Comparison of ENCODE assay signal across 8 mouse cellular contexts in genomic region chr11:82889524-82890341, GRCm38 (mm10). TPM values are rescaled to one million over a fixed set of nuclear protein-coding genes. Genes with fewer than 3 reads are reported as not detected.
DNase-seq lines count a peak whose midpoint lies in the region; ATAC-seq and TF ChIP-seq lines count a peak whose summit lies in the region.

No protein-coding gene starts in this region.

- peak; percentile 92 for DNase-seq in heart, adult 11 months
- DNase-seq in heart, adult 9 months (ENCODE audit: low spot score in 2 of 2), result no peak
- DNase-seq in hindbrain, embryonic 10.5 days (ENCODE audit: low spot score), result peak; percentile 41
- DNase-seq in layer of hippocampus, adult 18-20 months (ENCODE audit: low spot score in 2 of 2), result no peak

- H3K36me3 ChIP-seq in E14TG2a.4 (ENCODE audit: insufficient read depth, low read length) (no peaks in the 10 kb centered on the region), myocyte (ENCODE audit: control insufficient read depth, insufficient read depth) (no peaks in the 10 kb centered on the region)
- 0 out of 2 replicates have a peak, but pooled peaks cover 3% of the 10 kb centered on the region for H3K36me3 ChIP-seq in hindbrain, embryonic 10.5 days
- 0 out of 2 replicates have a peak, but pooled peaks cover 6% of the 10 kb centered on the region for H3K36me3 ChIP-seq in limb, embryonic 15.5 days

- H3K4me2 ChIP-seq in limb, embryonic 15.5 days, result peak overlapping the region; percentile 85
- peak overlapping the region; percentile 92 for H3K4me2 ChIP-seq in myocyte (ENCODE audit: low read depth)

- WGBS in hindbrain, embryonic 10.5 days, result 9% methylated on average over 31 of the region's 31 CpGs
- 7% methylated on average over 31 of the region's 31 CpGs for WGBS in limb, embryonic 15.5 days

- no peak for TF ChIP-seq POLR2A in myocyte (IDR thresholded peaks at IDR 0.05; ENCODE audit: insufficient read length, low read depth)

- no peaks in the 10 kb centered on the region for H3K27me3 ChIP-seq in E14TG2a.4 (ENCODE audit: insufficient read depth, low read length)
- peaks cover 12% of the 10 kb centered on the region; the same call in 1 of the 2 replicates for H3K27me3 ChIP-seq in hindbrain, embryonic 10.5 days (ENCODE audit: insufficient read depth, poor library complexity, severe bottlenecking)
- H3K27me3 ChIP-seq in limb, embryonic 15.5 days, result peaks cover 14% of the 10 kb centered on the region
- no peaks in the 10 kb centered on the region for H3K27me3 ChIP-seq in myocyte (ENCODE audit: control insufficient read depth, insufficient read depth, insufficient read length)

- no peaks in the 10 kb centered on the region for H3K9me3 ChIP-seq in E14TG2a.4 (ENCODE audit: low read length)
- H3K9me3 ChIP-seq in hindbrain, embryonic 10.5 days, result no peaks in the 10 kb centered on the region
- no peaks in the 10 kb centered on the region for H3K9me3 ChIP-seq in limb, embryonic 15.5 days

- peak overlapping the region; percentile 61 for H3K9ac ChIP-seq in limb, embryonic 15.5 days

- TF ChIP-seq CTCF in E14TG2a.4 (conservative IDR thresholded peaks at IDR 0.05; ENCODE audit: low read length), result no peak

- peak overlapping the region; percentile 87 for H3K27ac ChIP-seq in hindbrain, embryonic 10.5 days
- peak overlapping the region; percentile 67 for H3K27ac ChIP-seq in limb, embryonic 15.5 days

- H3K4me3 ChIP-seq in E14TG2a.4 (replicated peaks; ENCODE audit: low read length) (peak overlapping the region; percentile 86), myocyte (peak overlapping the region; percentile 43)
- peak overlapping the region; percentile 71 for H3K4me3 ChIP-seq in hindbrain, embryonic 10.5 days
- H3K4me3 ChIP-seq in limb, embryonic 15.5 days, result peak overlapping the region; percentile 66

- peak; percentile 28 for ATAC-seq in common myeloid progenitor, adult 5-6 weeks (replicated peaks; ENCODE audit: low read depth, poor library complexity, severe bottlenecking)
- 0 out of 2 replicates have a peak, but pooled peaks have one; percentile 30 for ATAC-seq in limb, embryonic 15.5 days (ENCODE audit: insufficient number of reproducible peaks, low FRiP score, low TSS enrichment, low read depth)

- H3K4me1 ChIP-seq in E14TG2a.4 (replicated peaks; ENCODE audit: low read depth, low read length), result peaks cover 50% of the 10 kb centered on the region
- H3K4me1 ChIP-seq in hindbrain, embryonic 10.5 days (replicated peaks), result peaks cover 22% of the 10 kb centered on the region
- H3K4me1 ChIP-seq in limb, embryonic 15.5 days, result peaks cover 18% of the 10 kb centered on the region

- no peaks in the 10 kb centered on the region for H3K79me2 ChIP-seq in myocyte (ENCODE audit: control insufficient read depth, insufficient read depth)

- H3ac ChIP-seq in myocyte (ENCODE audit: control insufficient read depth, insufficient read length), result peak overlapping the region; percentile 36

TF ChIP-seq in myocyte, 11 proteins besides CTCF, POLR2A, EP300 and RAD21:
- peak in 1 of 3 experiments; percentile 3 for TF ChIP-seq MYOG (IDR thresholded peaks at IDR 0.05; ENCODE audit: control insufficient read depth in 1 of 3, insufficient read depth in 1 of 3, insufficient read length in 2 of 3, low read depth in 2 of 3)
- TF ChIP-seq CEBPB (IDR thresholded peaks at IDR 0.05; ENCODE audit: insufficient read depth, poor library complexity, severe bottlenecking), result no peak

RNA-seq across cellular contexts. Expression of gene Rad51d, which starts 0.7 kb away (rescaled TPM):
- 15.7 and 16.0 TPM in 2 replicates for total RNA-seq in common myeloid progenitor, adult 5-6 weeks (2017)
- polyA plus RNA-seq in hindbrain, embryonic 10.5 days (2016; fragmentation: Nextera tagmentation; extraction: Ambion mirVana), result 15.1 and 17.3 TPM in 2 replicates
- 12.7 and 15.4 TPM in 2 replicates for polyA plus RNA-seq in limb, embryonic 15.5 days (2015; fragmentation: Nextera tagmentation; extraction: Ambion mirVana)
- 9.1 TPM for polyA plus RNA-seq in myocyte (2012; fragmentation: generic; extraction: Trizol)
- 10 to 100 TPM; 14.7 to 18.0 TPM for total RNA-seq in layer of hippocampus, adult 18-20 months (2021)

RNA-seq across cellular contexts. Expression of gene Fndc8, which starts 2.2 kb away (rescaled TPM):
- total RNA-seq in common myeloid progenitor, adult 5-6 weeks (2017), result not detected in 2 replicates
- 0.19 and 0.31 TPM in 2 replicates for polyA plus RNA-seq in hindbrain, embryonic 10.5 days (2016; fragmentation: Nextera tagmentation; extraction: Ambion mirVana)
- 0.12 and 0.37 TPM in 2 replicates for polyA plus RNA-seq in limb, embryonic 15.5 days (2015; fragmentation: Nextera tagmentation; extraction: Ambion mirVana)
- 0.04 TPM for polyA plus RNA-seq in myocyte (2012; fragmentation: generic; extraction: Trizol)
- total RNA-seq in layer of hippocampus, adult 18-20 months (2021), result not detected

RNA-seq across cellular contexts. Expression of gene Nle1, which starts 18.5 kb away (rescaled TPM):
- 18.5 and 23.2 TPM in 2 replicates for total RNA-seq in common myeloid progenitor, adult 5-6 weeks (2017)
- polyA plus RNA-seq in hindbrain, embryonic 10.5 days (2016; fragmentation: Nextera tagmentation; extraction: Ambion mirVana), result 37.0 and 41.3 TPM in 2 replicates
- polyA plus RNA-seq in limb, embryonic 15.5 days (2015; fragmentation: Nextera tagmentation; extraction: Ambion mirVana), result 31.6 and 32.4 TPM in 2 replicates
- 33.7 TPM for polyA plus RNA-seq in myocyte (2012; fragmentation: generic; extraction: Trizol)
- 10 to 100 TPM; 33.6 to 37.6 TPM for total RNA-seq in layer of hippocampus, adult 18-20 months (2021)

RNA-seq across cellular contexts. Expression of gene Rffl, which starts 18.7 kb away (rescaled TPM):
- 12.5 and 14.4 TPM in 2 replicates for total RNA-seq in common myeloid progenitor, adult 5-6 weeks (2017)
- 7.4 and 11.0 TPM in 2 replicates for polyA plus RNA-seq in hindbrain, embryonic 10.5 days (2016; fragmentation: Nextera tagmentation; extraction: Ambion mirVana)
- polyA plus RNA-seq in limb, embryonic 15.5 days (2015; fragmentation: Nextera tagmentation; extraction: Ambion mirVana), result 11.4 and 12.5 TPM in 2 replicates
- 1.8 TPM for polyA plus RNA-seq in myocyte (2012; fragmentation: generic; extraction: Trizol)
- 10 to 100 TPM in 1 of 2 experiments, 1 to 10 TPM in 1; 9.7 to 12.0 TPM for total RNA-seq in layer of hippocampus, adult 18-20 months (2021)

RNA-seq across cellular contexts. Expression of gene Unc45b, which starts 20.6 kb away (rescaled TPM):
- total RNA-seq in common myeloid progenitor, adult 5-6 weeks (2017), result not detected in 2 replicates
- 0.22 and 0.60 TPM in 2 replicates for polyA plus RNA-seq in hindbrain, embryonic 10.5 days (2016; fragmentation: Nextera tagmentation; extraction: Ambion mirVana)
- 15.6 and 35.8 TPM in 2 replicates for polyA plus RNA-seq in limb, embryonic 15.5 days (2015; fragmentation: Nextera tagmentation; extraction: Ambion mirVana)
- 99.6 TPM for polyA plus RNA-seq in myocyte (2012; fragmentation: generic; extraction: Trizol)
- total RNA-seq in layer of hippocampus, adult 18-20 months (2021), result 1 to 10 TPM in 1 of 2 experiments, under 1 TPM in 1; 0.79 to 1.1 TPM

Comparison
In these comparisons a context has a peak if more than half of its experiments do, and no peak if none do; other contexts are left out.
1. DNase-seq: peak in heart, adult 11 months (single experiment) and hindbrain, embryonic 10.5 days (single experiment); none in heart, adult 9 months (0 of 2) and layer of hippocampus, adult 18-20 months (0 of 2).
2. Peak in every context shown above with its lines, with median percentiles within 50 percentile points of each other: H3K4me3 ChIP-seq.